Mouse (Mus musculus): Measurements from ENCODE around the gene Ice2.

DNA sequence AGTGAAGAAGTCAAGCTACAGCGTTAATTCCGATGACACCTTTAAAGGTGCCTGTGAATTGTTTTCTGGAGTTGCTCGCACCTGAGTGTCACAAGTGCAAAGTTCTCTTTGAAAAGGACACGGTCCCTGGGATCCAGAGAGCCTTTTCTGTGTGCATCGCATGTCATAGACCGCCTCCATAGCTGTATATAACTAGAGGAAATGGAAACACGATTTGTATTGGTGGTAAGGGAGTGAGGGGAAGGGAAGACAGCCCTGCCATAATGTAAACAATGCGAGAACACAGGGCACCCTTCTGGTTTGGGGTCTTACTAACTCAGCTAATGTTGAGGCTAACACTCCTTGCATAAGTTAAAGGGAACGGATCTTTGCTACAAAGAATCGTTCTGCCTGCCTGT is 746 bp downstream of the Ice2 start:
- TF ChIP-seq CTCF (IDR thresholded peaks at IDR 0.05): no peak
- no peak for TF ChIP-seq POLR2A (IDR thresholded peaks at IDR 0.05; ENCODE audit: insufficient read depth, low read depth, low read length)
- TF ChIP-seq EP300 (IDR thresholded peaks at IDR 0.05; ENCODE audit: insufficient read depth, low read depth, low read length): no peak
